Mouse (Mus musculus) midbrain, embryonic 14.5 days (tissue): ENCODE results near the gene Gcn1l1. TPM values are rescaled to one million over a fixed set of nuclear protein-coding genes. Genes with fewer than 3 reads are reported as not detected.
A peak's percentile ranks its signal among the peaks of the same experiment; 100 is the strongest.

Experiments
- ATAC-seq: fragments of 200-750 bp; cut with Nextera tagmentation; 2 replicates; pipeline ENCODE4 v1.8.0; 2017; ENCODE audit warnings: moderate number of reproducible peaks, moderate library complexity; ENCODE audit not compliant: low FRiP score, low TSS enrichment
- DNase-seq: peaks from one replicate; pipeline ENCODE4 v3.0.0-alpha.2; 2015
- H3K27ac ChIP-seq: fragments of 300-500 bp; sonication (generic); replicated peaks from 2 replicates; pipeline ENCODE4 v1.5.1; 2014; ENCODE audit warnings: mild to moderate bottlenecking, low read depth, low read length, moderate library complexity
- H3K27me3 ChIP-seq: fragments of 300-500 bp; sonication (generic); 2 replicates; pipeline ENCODE4 v1.6.1; 2014; ENCODE audit warnings: low read length, control low read depth, mixed read lengths; ENCODE audit not compliant: control insufficient read depth, insufficient read depth
- H3K36me3 ChIP-seq: fragments of 300-500 bp; sonication (generic); 2 replicates; pipeline ENCODE4 v1.6.1; 2014; ENCODE audit warnings: low read length, control low read depth; ENCODE audit not compliant: control insufficient read depth, insufficient read depth
- H3K4me1 ChIP-seq: fragments of 300-500 bp; sonication (generic); 2 replicates; pipeline ENCODE4 v1.6.1; 2014; ENCODE audit warnings: mild to moderate bottlenecking, antibody characterized with exemption, low read length, control low read depth; ENCODE audit not compliant: control insufficient read depth, insufficient read depth
- H3K4me2 ChIP-seq: fragments of 300-500 bp; sonication (generic); 2 replicates; pipeline ENCODE4 v1.6.1; 2014; ENCODE audit warnings: mild to moderate bottlenecking, low read length, moderate library complexity
- H3K4me3 ChIP-seq: fragments of 300-500 bp; sonication (generic); replicated peaks from 2 replicates; pipeline ENCODE4 v1.5.1; 2014; ENCODE audit warnings: low read depth, low read length
- H3K9ac ChIP-seq: fragments of 300-500 bp; sonication (generic); replicated peaks from 2 replicates; pipeline ENCODE4 v1.6.1; 2014; ENCODE audit warnings: mild to moderate bottlenecking, low read length, moderate library complexity
- H3K9me3 ChIP-seq: fragments of 300-500 bp; sonication (generic); 2 replicates; pipeline ENCODE4 v1.6.1; 2016; ENCODE audit warnings: low read length, control low read depth, mixed read lengths; ENCODE audit not compliant: control insufficient read depth
- WGBS: fragments of 180-500 bp; shearing (Covaris S2); extraction: QIAGEN DNeasy Blood & Tissue Kit; methylation state at CpG from one replicate; pipeline ENCODE4 v1.1.7; 2014; 5-methylcytosine and 5-hydroxymethylcytosine counted together
- polyA plus RNA-seq: library from polyadenylated mRNA; unstranded; fragments of >200 nt; fragmentation: Nextera tagmentation; extraction: Ambion mirVana; gene quantifications from 2 replicates; pipeline ENCODE4 v1.2.1, GENCODE M21; 2014

The Gcn1l1 gene
- polyA plus RNA-seq, 1 experiment from 2014 or later = 51.2 TPM

GRCm38 (mm10) chr5:115522981-115523499 is 42.0 kb upstream of the Gcn1l1 start:
- no peak overlapping the region for H3K9ac ChIP-seq
- no peaks in the 10 kb centered on the region for H3K4me1 ChIP-seq
- no peaks in the 10 kb centered on the region for H3K9me3 ChIP-seq
- no peak overlapping the region for H3K27ac ChIP-seq
- ATAC-seq (no peak), DNase-seq (no peak)
- no peak overlapping the region for H3K4me3 ChIP-seq
- no peak overlapping the region for H3K4me2 ChIP-seq
- 80% methylated on average over 15 of the region's 15 CpGs for WGBS
- H3K27me3 ChIP-seq = no peaks in the 10 kb centered on the region
- no peaks in the 10 kb centered on the region for H3K36me3 ChIP-seq

DNA sequence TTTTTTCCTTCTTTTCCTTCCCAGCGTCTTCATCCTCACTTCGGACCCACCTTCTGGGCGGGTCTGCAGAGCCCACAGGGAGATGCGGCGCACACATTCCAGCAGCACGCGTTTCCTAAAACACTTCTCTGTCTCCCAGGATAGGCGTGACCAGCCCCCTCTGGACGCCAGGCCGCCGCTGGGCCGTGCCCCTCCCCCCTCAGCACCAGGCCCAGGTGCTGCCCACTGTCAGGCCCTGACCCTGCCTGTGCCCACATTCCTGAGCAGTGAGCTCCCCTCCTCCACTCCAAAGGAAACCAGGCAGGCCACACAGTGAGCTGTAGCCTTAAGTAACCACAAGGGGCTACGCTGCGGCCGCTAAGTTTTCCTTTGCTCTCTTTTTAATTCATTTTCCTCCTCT is 41.1 kb upstream of the Gcn1l1 start:
- Histone ChIP-seq H3K27me3 (no peaks in the 10 kb centered on the region), H3K4me1 (no peaks in the 10 kb centered on the region), H3K27ac (no peak overlapping the region), H3K9ac (no peak overlapping the region), H3K36me3 (no peaks in the 10 kb centered on the region), H3K9me3 (no peaks in the 10 kb centered on the region), H3K4me2 (no peak overlapping the region), H3K4me3 (no peak overlapping the region)
- WGBS = 5% methylated on average over 15 of the region's 15 CpGs
- DNase-seq = no peak
- ATAC-seq = no peak

DNA sequence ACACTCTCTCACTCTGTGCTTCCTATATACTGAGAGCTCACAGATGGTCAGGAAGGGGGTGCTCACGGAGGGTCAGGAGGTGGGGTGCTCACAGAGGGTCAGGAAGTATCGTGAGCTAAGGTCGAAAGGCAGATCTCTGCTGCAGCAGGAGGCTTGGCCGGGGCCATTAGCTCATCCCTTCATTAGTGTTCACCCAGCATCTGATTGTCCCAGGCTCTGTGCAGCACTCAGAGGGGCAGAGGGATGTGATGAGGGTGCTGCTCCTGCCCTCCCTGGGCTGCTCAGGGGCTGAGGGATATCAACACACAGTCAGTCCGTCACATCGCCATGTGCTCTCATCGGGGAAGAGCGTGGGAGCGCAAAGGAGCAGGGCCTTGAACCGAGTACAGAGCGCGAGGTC is 40.6 kb upstream of the Gcn1l1 start:
- no peak overlapping the region for H3K4me3 ChIP-seq
- H3K27me3 ChIP-seq = no peaks in the 10 kb centered on the region
- no peaks in the 10 kb centered on the region for H3K9me3 ChIP-seq
- no peaks in the 10 kb centered on the region for H3K4me1 ChIP-seq
- ATAC-seq (no peak), DNase-seq (no peak)
- no peaks in the 10 kb centered on the region for H3K36me3 ChIP-seq
- no peak overlapping the region; the same call in 1 of the 2 replicates for H3K27ac ChIP-seq
- H3K9ac ChIP-seq = no peak overlapping the region
- H3K4me2 ChIP-seq = no peak overlapping the region
- WGBS = 63% methylated on average over 12 of the region's 12 CpGs

GRCm38 (mm10) chr5:115525416-115525815 is 39.6 kb upstream of the Gcn1l1 start:
- DNase-seq (no peak), ATAC-seq (no peak)
- Histone ChIP-seq H3K4me2 (no peak overlapping the region), H3K36me3 (no peaks in the 10 kb centered on the region), H3K27me3 (no peaks in the 10 kb centered on the region), H3K9me3 (no peaks in the 10 kb centered on the region), H3K4me3 (no peak overlapping the region), H3K4me1 (0 out of 2 replicates have a peak, but pooled peaks cover 3% of the 10 kb centered on the region), H3K27ac (no peak overlapping the region), H3K9ac (no peak overlapping the region; the same call in 1 of the 2 replicates)
- WGBS = 91% methylated on average over 4 of the region's 4 CpGs

GRCm38 (mm10) chr5:115525943-115526342 is 39.1 kb upstream of the Gcn1l1 start:
- no peak overlapping the region for H3K27ac ChIP-seq

DNA sequence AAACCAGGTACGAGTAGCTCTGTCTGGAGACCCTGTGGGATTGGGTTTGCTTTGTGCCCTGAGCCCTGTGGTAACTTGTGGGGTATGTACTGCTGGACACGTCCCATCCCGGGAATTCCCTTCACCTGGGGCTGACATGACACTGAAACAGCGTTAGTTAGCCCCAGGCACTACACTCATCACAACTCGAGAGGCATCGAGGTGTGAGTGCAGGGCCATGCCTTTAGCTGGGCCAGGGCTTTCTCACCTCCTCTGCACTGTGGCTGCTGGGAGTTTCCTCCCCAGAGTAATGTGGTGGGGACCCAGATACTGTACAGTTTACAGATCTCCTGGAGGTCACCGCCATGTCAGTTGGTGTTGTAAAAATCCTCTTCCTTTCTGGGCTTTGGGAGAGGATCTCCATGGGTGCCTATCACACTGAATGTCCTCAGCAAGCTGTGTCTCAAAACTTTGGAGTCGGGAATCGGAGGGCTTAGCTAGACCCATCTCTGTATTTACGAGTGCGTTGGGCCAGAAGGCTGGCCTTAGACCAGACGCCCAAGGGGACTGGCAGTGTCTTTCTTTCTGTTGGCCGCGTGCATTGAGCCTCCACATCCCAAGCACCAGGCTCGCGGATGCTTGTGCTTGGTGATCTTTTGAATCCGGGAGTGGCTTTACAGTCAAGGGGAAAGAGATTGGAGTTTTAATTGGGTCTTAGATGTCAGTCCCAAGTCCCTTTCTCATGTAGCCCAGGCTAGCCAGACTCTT is 38.4 kb upstream of the Gcn1l1 start:
- ATAC-seq (no peak), DNase-seq (no peak)
- Histone ChIP-seq H3K9ac (peak overlapping the region; percentile 9; the same call in 1 of the 2 replicates), H3K4me1 (0 out of 2 replicates have a peak, but pooled peaks cover 3% of the 10 kb centered on the region), H3K4me3 (no peak overlapping the region), H3K36me3 (no peaks in the 10 kb centered on the region), H3K4me2 (no peak overlapping the region), H3K9me3 (no peaks in the 10 kb centered on the region), H3K27me3 (no peaks in the 10 kb centered on the region), H3K27ac (no peak overlapping the region)
- 90% methylated on average over 17 of the region's 17 CpGs for WGBS

More at GRCm38 (mm10) chr5:115525943-115526342, 39.1 kb upstream of the Gcn1l1 start:
- 0 out of 2 replicates have a peak, but pooled peaks cover 3% of the 10 kb centered on the region for H3K4me1 ChIP-seq
- H3K4me3 ChIP-seq = no peak overlapping the region
- no peaks in the 10 kb centered on the region for H3K9me3 ChIP-seq
- no peak for ATAC-seq
- no peak overlapping the region for H3K4me2 ChIP-seq
- no peaks in the 10 kb centered on the region for H3K27me3 ChIP-seq
- no peak for DNase-seq
- no peaks in the 10 kb centered on the region for H3K36me3 ChIP-seq
- WGBS = 83% methylated on average over 9 of the region's 9 CpGs
- H3K9ac ChIP-seq = peak overlapping the region; percentile 9; the same call in 1 of the 2 replicates

- no peaks in the 10 kb centered on the region for H3K27me3 ChIP-seq
- H3K9me3 ChIP-seq = no peaks in the 10 kb centered on the region
- DNase-seq (no peak), ATAC-seq (no peak)
- no peak overlapping the region for H3K9ac ChIP-seq
- no peak overlapping the region for H3K27ac ChIP-seq
- H3K36me3 ChIP-seq = no peaks in the 10 kb centered on the region
- WGBS = 90% methylated on average over 5 of the region's 5 CpGs
- 0 out of 2 replicates have a peak, but pooled peaks cover 6% of the 10 kb centered on the region for H3K4me1 ChIP-seq
- H3K4me2 ChIP-seq = no peak overlapping the region
- no peak overlapping the region for H3K4me3 ChIP-seq
Measured at GRCm38 (mm10) chr5:115528128-115528527, 36.9 kb upstream of the Gcn1l1 start.

DNA sequence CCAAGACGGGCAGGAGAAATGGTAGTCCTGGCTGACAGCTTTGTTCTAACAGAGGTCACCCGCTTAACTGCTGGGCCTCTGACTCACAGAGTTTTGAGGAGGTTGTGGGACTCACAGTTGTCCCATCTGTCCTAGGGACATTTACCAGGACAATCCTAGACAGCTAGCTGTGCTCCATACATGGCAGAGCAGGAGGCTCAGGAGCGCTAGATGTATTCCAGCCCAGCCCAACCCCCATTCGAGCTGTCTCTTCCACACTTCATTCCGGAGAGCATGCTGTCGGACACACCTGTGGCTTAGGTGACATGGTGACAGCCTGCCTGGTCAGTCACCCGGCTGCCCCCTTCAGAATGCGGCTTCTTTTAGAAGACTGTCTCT is 35.7 kb upstream of the Gcn1l1 start:
- H3K9ac ChIP-seq = no peak overlapping the region
- no peak overlapping the region for H3K27ac ChIP-seq
- no peak overlapping the region for H3K4me2 ChIP-seq
- H3K36me3 ChIP-seq = no peaks in the 10 kb centered on the region
- no peaks in the 10 kb centered on the region for H3K9me3 ChIP-seq
- 75% methylated on average over 8 of the region's 8 CpGs for WGBS
- DNase-seq (no peak), ATAC-seq (no peak)
- H3K4me1 ChIP-seq = 0 out of 2 replicates have a peak, but pooled peaks cover 6% of the 10 kb centered on the region
- H3K27me3 ChIP-seq = no peaks in the 10 kb centered on the region
- no peak overlapping the region for H3K4me3 ChIP-seq
